Mouse (Mus musculus) MEL (cell line): ENCODE measurements around the gene Cdkal1. TPM values are rescaled to one million over a fixed set of nuclear protein-coding genes. Genes with fewer than 3 reads are reported as not detected.

Experiments
- DNase-seq: peaks from one replicate; pipeline ENCODE4 v3.0.0; 2011; ENCODE audit warnings: low read depth, low spot score
- H3K27ac ChIP-seq: 2 replicates; pipeline ENCODE4 v1.5.1; 2012; ENCODE audit warnings: low read depth, mild to moderate bottlenecking, control low read depth, low read length, moderate library complexity; ENCODE audit not compliant: control insufficient read depth
- H3K27me3 ChIP-seq, 2 experiments: fragments of 150-350 bp in 1 of 2; sonication (generic) in 1 of 2; 2 replicates each; pipeline ENCODE4 v1.6.1; 2012; ENCODE audit warnings: low read length in 2 of 2, mild to moderate bottlenecking in 2 of 2, improper control_type of control experiment in 1 of 2, moderate library complexity in 1 of 2; ENCODE audit not compliant: insufficient read depth in 2 of 2, control insufficient read depth in 1 of 2
- H3K36me3 ChIP-seq, 2 experiments: 2 replicates each; pipeline ENCODE4 v1.6.1; 2012 to 2014; ENCODE audit warnings: low read length in 2 of 2, improper control_type of control experiment in 1 of 2, inconsistent platforms in 1 of 2, mild to moderate bottlenecking in 1 of 2; ENCODE audit not compliant: insufficient read depth in 2 of 2, control insufficient read depth in 1 of 2
- H3K4me1 ChIP-seq, 2 experiments: fragments of 150-350 bp in 1 of 2; sonication (generic) in 1 of 2; 2 replicates each; pipeline ENCODE4 v1.6.1; 2012; ENCODE audit warnings: low read length in 2 of 2, improper control_type of control experiment in 1 of 2, mild to moderate bottlenecking in 1 of 2; ENCODE audit not compliant: insufficient read depth in 2 of 2, control insufficient read depth in 1 of 2
- H3K4me3 ChIP-seq, 2 experiments: fragments of 150-350 bp in 1 of 2; sonication (generic) in 1 of 2; 2 replicates each; pipeline ENCODE4 v1.5.1; 2012; ENCODE audit warnings: low read depth in 2 of 2, low read length in 2 of 2, mild to moderate bottlenecking in 2 of 2, moderate library complexity in 2 of 2, control low read depth in 1 of 2, improper control_type of control experiment in 1 of 2; ENCODE audit not compliant: control insufficient read depth in 1 of 2, insufficient read depth in 1 of 2
- H3K79me2 ChIP-seq: 2 replicates; pipeline ENCODE4 v1.6.1; 2012; ENCODE audit warnings: mild to moderate bottlenecking, low read length, moderate library complexity; ENCODE audit not compliant: control insufficient read depth, poor library complexity, insufficient read depth
- H3K9ac ChIP-seq: 2 replicates; pipeline ENCODE4 v1.6.1; 2012; ENCODE audit warnings: low read depth, mild to moderate bottlenecking, control low read depth, low read length, moderate library complexity; ENCODE audit not compliant: control insufficient read depth, poor library complexity, severe bottlenecking
- H3K9me3 ChIP-seq: fragments of 150-350 bp; sonication (generic); replicated peaks from 2 replicates; pipeline ENCODE4 v1.6.1; 2012; ENCODE audit warnings: mild to moderate bottlenecking, low read length, improper control_type of control experiment, moderate library complexity; ENCODE audit not compliant: insufficient read depth
- BHLHE40 ChIP-seq: IDR thresholded peaks from 2 replicates; pipeline ENCODE4 v1.6.1; 2012; ENCODE audit warnings: low read depth, mild to moderate bottlenecking, inconsistent platforms, low read length, improper control_type of control experiment, borderline replicate concordance
- CHD2 ChIP-seq: IDR thresholded peaks from 2 replicates; pipeline ENCODE4 v1.6.1; 2011; ENCODE audit warnings: low read length, improper control_type of control experiment
- CTCF ChIP-seq, 3 experiments: IDR thresholded peaks in 2 of 3; conservative IDR thresholded peaks in 1 of 3; 2 replicates each; pipeline ENCODE4 v1.5.1; 2011 to 2012; ENCODE audit warnings: low read length in 3 of 3, low read depth in 2 of 3, mild to moderate bottlenecking in 2 of 3, improper control_type of control experiment in 1 of 3, inconsistent platforms in 1 of 3, mixed read lengths in 1 of 3, moderate library complexity in 1 of 3; ENCODE audit not compliant: control insufficient read depth in 1 of 3, insufficient read depth in 1 of 3, poor library complexity in 1 of 3, severe bottlenecking in 1 of 3
- E2F4 ChIP-seq: IDR thresholded peaks from 2 replicates; pipeline ENCODE4 v1.6.1; 2011; ENCODE audit warnings: low read depth, low read length, improper control_type of control experiment, borderline replicate concordance
- ELF1 ChIP-seq: IDR thresholded peaks from 2 replicates; pipeline ENCODE4 v1.6.1; 2014; ENCODE audit warnings: low read depth, mild to moderate bottlenecking, inconsistent platforms, low read length, improper control_type of control experiment, moderate library complexity
- EP300 ChIP-seq, 2 experiments: IDR thresholded peaks; 2 replicates each; pipeline ENCODE4 v1.6.1; 2011; ENCODE audit warnings: improper control_type of control experiment in 2 of 2, low read length in 2 of 2, low read depth in 1 of 2, mild to moderate bottlenecking in 1 of 2
- ETS1 ChIP-seq: IDR thresholded peaks from 2 replicates; pipeline ENCODE4 v1.6.1; 2012; ENCODE audit warnings: low read depth, mild to moderate bottlenecking, inconsistent platforms, low read length, improper control_type of control experiment, moderate library complexity
- GATA1 ChIP-seq: IDR thresholded peaks from 2 replicates; pipeline ENCODE4 v1.6.1; 2011; ENCODE audit warnings: low read depth, low read length, improper control_type of control experiment
- JUND ChIP-seq: IDR thresholded peaks from 2 replicates; pipeline ENCODE4 v1.6.1; 2011; ENCODE audit warnings: low read depth, mild to moderate bottlenecking, improper control_type of control experiment, low read length
- KAT2A ChIP-seq: conservative IDR thresholded peaks from 2 replicates; pipeline ENCODE4 v1.6.1; 2012; ENCODE audit warnings: low read depth, low read length, improper control_type of control experiment, inconsistent platforms
- MAX ChIP-seq: IDR thresholded peaks from 2 replicates; pipeline ENCODE4 v1.6.1; 2011; ENCODE audit warnings: low read length, improper control_type of control experiment
- MAZ ChIP-seq: IDR thresholded peaks from 2 replicates; pipeline ENCODE4 v1.6.1; 2012; ENCODE audit warnings: low read depth, mild to moderate bottlenecking, inconsistent platforms, low read length, improper control_type of control experiment
- MXI1 ChIP-seq: IDR thresholded peaks from 2 replicates; pipeline ENCODE4 v1.6.1; 2011; ENCODE audit warnings: mild to moderate bottlenecking, low read depth, low read length, improper control_type of control experiment
- MYB ChIP-seq: IDR thresholded peaks from 2 replicates; pipeline ENCODE4 v1.6.1; 2011; ENCODE audit warnings: mild to moderate bottlenecking, low read depth, low read length, improper control_type of control experiment
- MYC ChIP-seq: IDR thresholded peaks from 2 replicates; pipeline ENCODE4 v1.6.1; 2011; ENCODE audit warnings: low read depth, mild to moderate bottlenecking, low read length, improper control_type of control experiment, moderate library complexity
- NELFE ChIP-seq: IDR thresholded peaks from 2 replicates; pipeline ENCODE4 v1.6.1; 2011; ENCODE audit warnings: low read depth, low read length, improper control_type of control experiment
- NRF1 ChIP-seq: IDR thresholded peaks from 2 replicates; pipeline ENCODE4 v1.6.1; 2014; ENCODE audit warnings: low read depth, mild to moderate bottlenecking, inconsistent platforms, low read length, improper control_type of control experiment, moderate library complexity; ENCODE audit not compliant: poor library complexity, insufficient read depth, severe bottlenecking
- POLR2A ChIP-seq, 2 experiments: IDR thresholded peaks; 2 replicates each; pipeline ENCODE4 v1.6.1; 2011 to 2012; ENCODE audit warnings: low read length in 2 of 2, mild to moderate bottlenecking in 2 of 2, control low read depth in 1 of 2, improper control_type of control experiment in 1 of 2, low read depth in 1 of 2, moderate library complexity in 1 of 2; ENCODE audit not compliant: control insufficient read depth in 1 of 2, insufficient read depth in 1 of 2, poor library complexity in 1 of 2
- POLR2AphosphoS2 ChIP-seq: IDR thresholded peaks from 2 replicates; pipeline ENCODE4 v1.6.1; 2011; ENCODE audit warnings: low read length, improper control_type of control experiment
- POLR2AphosphoS5 ChIP-seq: IDR thresholded peaks from 2 replicates; pipeline ENCODE4 v1.6.1; 2012; ENCODE audit warnings: low read depth, borderline replicate concordance, mild to moderate bottlenecking, inconsistent platforms, low read length, moderate library complexity, mixed read lengths
- RAD21 ChIP-seq: IDR thresholded peaks from 2 replicates; pipeline ENCODE4 v1.6.1; 2011; ENCODE audit warnings: mild to moderate bottlenecking, low read depth, low read length, improper control_type of control experiment
- RCOR1 ChIP-seq: IDR thresholded peaks from 2 replicates; pipeline ENCODE4 v1.6.1; 2012; ENCODE audit warnings: low read depth, mild to moderate bottlenecking, inconsistent platforms, low read length, improper control_type of control experiment
- SIN3A ChIP-seq: IDR thresholded peaks from 2 replicates; pipeline ENCODE4 v1.6.1; 2012; ENCODE audit warnings: low read length, improper control_type of control experiment, inconsistent platforms
- SMC3 ChIP-seq: IDR thresholded peaks from 2 replicates; pipeline ENCODE4 v1.6.1; 2011; ENCODE audit warnings: low read depth, low read length, improper control_type of control experiment
- TAL1 ChIP-seq: IDR thresholded peaks from 2 replicates; pipeline ENCODE4 v1.6.1; 2012; ENCODE audit warnings: mild to moderate bottlenecking, inconsistent platforms, low read length, moderate library complexity, mixed read lengths
- TBP ChIP-seq: IDR thresholded peaks from 2 replicates; pipeline ENCODE4 v1.8.0; 2011; ENCODE audit warnings: low read depth, low read length, improper control_type of control experiment
- TCF12 ChIP-seq: IDR thresholded peaks from 2 replicates; pipeline ENCODE4 v1.6.1; 2014; ENCODE audit warnings: low read depth, mild to moderate bottlenecking, inconsistent platforms, low read length, improper control_type of control experiment, moderate library complexity
- ZC3H11A ChIP-seq: IDR thresholded peaks from 2 replicates; pipeline ENCODE4 v1.6.1; 2012; ENCODE audit warnings: low read depth, mild to moderate bottlenecking, inconsistent platforms, low read length, improper control_type of control experiment
- ZKSCAN1 ChIP-seq: IDR thresholded peaks from 2 replicates; pipeline ENCODE4 v1.6.1; 2012; ENCODE audit warnings: low read depth, mild to moderate bottlenecking, inconsistent platforms, low read length, improper control_type of control experiment, moderate library complexity
- ZMIZ1 ChIP-seq: IDR thresholded peaks from 2 replicates; pipeline ENCODE4 v1.6.1; 2012; ENCODE audit warnings: low read depth, mild to moderate bottlenecking, inconsistent platforms, low read length, improper control_type of control experiment, moderate library complexity
- polyA plus RNA-seq, 2 experiments: library from polyadenylated mRNA; stranded (reverse) in 1 of 2; unstranded in 1 of 2; fragments of >175 nt in 1 of 2; fragments of >200 nt in 1 of 2; gene quantifications; 2 replicates each; pipeline versions ENCODE4 v1.2.1 to v1.2.4; 2012; ENCODE audit warnings: low replicate concordance in 2 of 2, low read depth in 1 of 2; ENCODE audit not compliant: insufficient read length in 2 of 2, insufficient read depth in 1 of 2, missing spikeins in 1 of 2
- total RNA-seq: library from RNA; depleted of rRNA; stranded (reverse); fragments of 300-350 nt; gene quantifications from 2 replicates; pipeline ENCODE4 v1.2.3, GENCODE M21; 2012

Gene Cdkal1
- total and polyA plus RNA-seq, 3 experiments = 10.6 to 11.0 TPM; not detected in 1

DNA sequence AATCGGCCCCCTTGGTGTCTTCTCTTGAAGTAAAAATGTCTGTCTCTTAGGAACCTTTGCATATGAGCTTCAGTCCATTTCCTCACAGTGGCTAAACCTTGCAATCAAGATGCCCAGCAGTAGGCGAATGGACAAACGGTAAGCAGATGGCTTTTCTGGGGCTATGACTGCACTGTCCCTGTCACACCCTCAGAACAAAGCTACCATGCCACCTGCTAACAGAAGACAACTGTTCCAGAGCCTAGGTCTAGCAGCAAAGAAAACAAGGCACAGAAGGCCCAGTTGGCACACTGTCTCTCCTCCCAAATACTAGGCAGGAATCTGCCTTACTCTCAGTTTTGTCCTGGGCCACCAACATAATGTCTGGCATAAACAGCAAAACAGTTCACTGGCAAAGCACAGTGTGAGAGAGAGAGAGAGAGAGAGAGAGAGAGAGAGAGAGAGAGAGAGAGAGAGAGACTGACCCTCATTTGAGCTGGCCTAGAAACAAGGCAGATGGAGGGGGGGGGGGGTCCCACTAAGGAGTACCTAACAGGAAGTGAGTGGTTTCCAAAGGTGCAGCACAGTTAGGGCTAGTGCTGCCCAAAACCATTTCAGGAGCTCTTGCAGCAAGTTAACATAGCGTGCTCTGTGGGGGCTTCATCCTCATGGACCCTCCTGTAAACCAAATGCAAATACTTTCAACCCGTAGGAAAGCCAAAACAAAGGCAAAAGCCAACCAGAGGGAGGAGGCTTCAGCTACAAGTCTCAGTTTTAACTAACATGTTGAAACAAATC is 95.6 kb downstream of the Cdkal1 start:
- peaks cover 0 to 17% of the 10 kb centered on the region in 2 experiments; a peak in 2 of 4 replicates for H3K36me3 ChIP-seq
- no peaks in the 10 kb centered on the region for H3K9me3 ChIP-seq
- H3K27ac ChIP-seq = no peak overlapping the region
- no peak for DNase-seq
- TF ChIP-seq POLR2A (IDR thresholded peaks at IDR 0.05; ENCODE audit: control insufficient read depth in 1 of 2, insufficient read depth in 1 of 2, low read depth in 1 of 2, low read length in 2 of 2, poor library complexity in 1 of 2) (no peak), ETS1 (no peak), SIN3A (no peak), NELFE (no peak), E2F4 (no peak), POLR2AphosphoS5 (no peak), ZMIZ1 (no peak), ELF1 (no peak), NRF1 (no peak), ZKSCAN1 (no peak), ZC3H11A (no peak), POLR2AphosphoS2 (no peak), RCOR1 (no peak), CHD2 (no peak), SMC3 (no peak), JUND (no peak), CTCF (IDR thresholded peaks at IDR 0.05 in 2 of 3, conservative IDR thresholded peaks at IDR 0.05 in 1 of 3; ENCODE audit: control insufficient read depth in 1 of 3, insufficient read depth in 1 of 3, low read depth in 2 of 3, low read length in 3 of 3, poor library complexity in 1 of 3, severe bottlenecking in 1 of 3) (no peak), TCF12 (no peak), MYB (no peak), EP300 (IDR thresholded peaks at IDR 0.05; ENCODE audit: low read depth in 1 of 2, low read length in 2 of 2) (no peak)
- no peaks in the 10 kb centered on the region for H3K27me3 ChIP-seq
- H3K9ac ChIP-seq = no peak overlapping the region
- H3K4me3 ChIP-seq = no peak overlapping the region
- peaks cover 9 to 11% of the 10 kb centered on the region in 2 experiments for H3K4me1 ChIP-seq
- H3K79me2 ChIP-seq = no peaks in the 10 kb centered on the region

- Histone ChIP-seq H3K79me2 (no peaks in the 10 kb centered on the region), H3K27me3 (no peaks in the 10 kb centered on the region), H3K4me3 (peak overlapping the region; percentile 62 to 63), H3K36me3 (peaks cover 0 to 17% of the 10 kb centered on the region in 2 experiments; a peak in 2 of 4 replicates), H3K9me3 (no peaks in the 10 kb centered on the region), H3K4me1 (peaks cover 9 to 11% of the 10 kb centered on the region in 2 experiments), H3K9ac (peak overlapping the region; percentile 67), H3K27ac (peak overlapping the region; percentile 86)
- peak; percentile 87 for DNase-seq
- TF ChIP-seq MYC (no peak), ZC3H11A (0 out of 2 replicates have a peak, but pooled peaks have one; percentile 8), SIN3A (peak; percentile 74), KAT2A (no peak), RCOR1 (peak; percentile 47; the same call in 1 of the 2 replicates), RAD21 (no peak), TCF12 (peak; percentile 84), MAZ (peak; percentile 38; the same call in 1 of the 2 replicates), GATA1 (peak; percentile 93), MAX (no peak), EP300 (IDR thresholded peaks at IDR 0.05; ENCODE audit: low read depth in 1 of 2, low read length in 2 of 2) (peak; percentile 82 to 87), MXI1 (peak; percentile 17; the same call in 1 of the 2 replicates), ETS1 (peak; percentile 83), TBP (no peak), MYB (no peak), BHLHE40 (peak; percentile 20; the same call in 1 of the 2 replicates), POLR2AphosphoS5 (no peak), TAL1 (peak; percentile 56)
These were observed 99.4 kb downstream of the Cdkal1 start for GRCm38 (mm10) chr13:29756052-29756451.
